Mouse (Mus musculus) heart, postnatal 14 days (tissue): ENCODE measurements at regions not wholly inside any gene's neighbourhood (a gene's known extent, or its start where the extent isn't known, plus 50 kb on each side); places are given as distances from the start of the nearest gene placed in this dataset.
A peak's percentile ranks its signal among the peaks of the same experiment; 100 is the strongest.
"Not testable (repeated sequence)": the region's sequence is repeated elsewhere in the genome, so short reads cannot be mapped to it uniquely, and the experiment has no call there.

Source experiments
- DNase-seq, 2 experiments: peaks; one replicate each; pipeline ENCODE4 v3.0.0; 2021 to 2022
- intact Hi-C: fragments of 180-260 bp; cut with DNase I; formaldehyde crosslinking; loops from one replicate; pipeline ENCODE4 v1.15.1; 2025

DNA sequence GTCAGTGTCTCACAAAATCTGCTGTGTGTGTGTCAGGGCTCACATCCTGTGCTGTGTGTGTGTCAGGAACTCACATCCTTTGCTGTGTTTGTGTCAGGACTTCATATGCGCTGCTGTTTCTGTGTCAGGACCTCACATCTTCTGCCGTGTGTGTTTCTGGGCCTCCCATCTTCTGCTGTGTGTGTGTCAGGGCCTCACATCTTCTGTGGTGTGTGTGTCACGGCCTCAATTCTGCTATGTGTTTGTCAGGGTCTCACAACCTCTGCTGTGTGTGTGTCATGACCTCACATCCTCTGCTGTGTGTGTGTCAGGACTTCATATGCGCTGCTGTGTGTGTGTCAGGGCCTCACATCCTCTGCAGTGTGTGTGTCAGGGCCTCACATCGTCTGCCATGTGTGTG lies 137.5 kb downstream of the Asmt start:
- intact Hi-C loops, DNase-seq: not testable (repeated sequence)

DNA sequence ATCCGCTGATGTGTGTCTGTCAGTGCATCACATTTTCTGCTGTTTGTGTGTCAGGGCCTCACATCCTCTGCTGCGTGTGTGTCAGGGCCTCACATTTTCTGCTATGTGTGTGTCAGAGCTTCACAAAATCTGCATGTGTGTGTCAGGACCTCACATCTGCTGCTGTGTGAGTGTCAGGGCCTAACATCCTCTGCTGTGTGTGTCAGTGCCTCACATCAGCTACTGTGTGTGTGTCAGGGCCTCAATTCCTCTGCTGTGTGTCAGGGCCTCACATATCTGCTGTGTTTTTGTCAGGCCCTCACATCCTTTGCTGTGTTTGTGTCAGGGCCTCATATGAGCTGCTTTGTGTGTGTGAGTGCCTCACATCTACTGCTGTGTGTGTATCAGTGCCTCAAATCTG lies 142.9 kb downstream of the Asmt start:
- intact Hi-C loops, result no loop called here

DNA sequence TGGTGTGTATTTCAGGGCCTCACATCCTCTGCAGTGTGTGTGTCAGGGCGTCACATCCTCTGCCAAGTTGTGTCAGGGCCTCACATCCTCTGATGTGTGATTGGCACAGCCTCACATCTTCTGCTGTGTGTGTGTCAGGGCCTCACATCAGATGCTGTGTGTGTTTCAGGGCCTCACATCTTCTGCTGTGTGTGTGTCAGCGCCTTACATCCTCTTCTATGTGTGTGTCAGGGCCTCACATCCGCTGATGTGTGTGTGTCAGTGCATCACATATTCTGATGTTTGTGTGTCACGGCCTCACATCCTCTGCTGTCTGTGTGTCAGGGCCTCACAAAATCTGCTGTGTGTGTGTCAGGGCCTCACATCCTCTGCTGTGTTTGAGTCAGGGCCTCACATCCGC lies 168.7 kb downstream of the Asmt start:
- intact Hi-C loops, DNase-seq: not testable (repeated sequence)

More for the DNA sequence above, 142.9 kb downstream of the Asmt start:
- DNase-seq, result no peak

DNA sequence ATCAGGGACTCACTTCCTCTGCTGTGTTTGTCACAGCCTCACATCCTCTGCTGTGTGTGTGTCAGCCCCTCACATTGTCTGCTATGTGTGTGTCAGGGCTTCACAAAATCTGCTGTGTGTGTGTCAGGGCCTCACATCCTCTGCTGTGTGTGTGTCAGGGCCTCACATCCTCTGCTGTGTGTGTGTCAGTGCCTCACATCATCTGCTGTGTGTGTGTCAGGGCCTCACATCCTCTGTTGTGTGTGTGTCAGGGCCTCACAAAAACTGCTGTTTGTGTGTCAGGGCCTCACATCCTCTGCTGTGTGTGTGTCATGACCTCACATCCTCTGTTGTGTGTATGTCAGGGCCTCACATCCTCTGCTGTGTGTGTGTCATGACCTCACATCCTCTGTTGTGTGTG lies 169.1 kb downstream of the Asmt start:
- intact Hi-C loops, DNase-seq: not testable (repeated sequence)

DNA sequence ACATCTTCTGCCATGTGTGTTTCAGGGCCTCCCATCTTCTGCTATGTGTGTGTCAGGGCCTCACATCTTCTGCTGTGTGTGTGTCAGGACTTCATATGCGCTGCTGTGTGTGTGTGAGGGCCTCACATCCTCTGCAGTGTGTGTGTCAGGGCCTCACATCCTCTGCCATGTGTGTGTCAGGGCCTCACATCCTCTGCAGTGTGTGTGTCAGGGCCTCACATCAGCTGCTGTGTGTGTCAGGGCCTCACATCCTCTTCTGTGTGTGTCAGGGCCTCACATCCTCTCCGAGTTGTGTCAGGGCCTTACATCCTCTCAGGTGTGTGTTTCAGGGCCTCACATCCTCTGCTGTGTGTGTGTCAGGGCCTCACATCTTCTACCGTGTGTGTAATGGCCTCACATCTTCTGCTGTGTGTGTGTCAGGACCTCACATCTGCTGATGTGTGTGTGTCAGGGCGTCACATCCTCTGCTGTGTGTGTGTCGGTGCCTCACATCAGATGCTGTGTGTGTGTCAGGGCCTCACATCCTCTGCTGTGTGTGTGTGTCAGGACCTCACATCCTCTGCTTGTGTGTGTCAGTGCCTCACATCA lies 170.5 kb downstream of the Asmt start:
- DNase-seq, intact Hi-C loops: not testable (repeated sequence)

DNA sequence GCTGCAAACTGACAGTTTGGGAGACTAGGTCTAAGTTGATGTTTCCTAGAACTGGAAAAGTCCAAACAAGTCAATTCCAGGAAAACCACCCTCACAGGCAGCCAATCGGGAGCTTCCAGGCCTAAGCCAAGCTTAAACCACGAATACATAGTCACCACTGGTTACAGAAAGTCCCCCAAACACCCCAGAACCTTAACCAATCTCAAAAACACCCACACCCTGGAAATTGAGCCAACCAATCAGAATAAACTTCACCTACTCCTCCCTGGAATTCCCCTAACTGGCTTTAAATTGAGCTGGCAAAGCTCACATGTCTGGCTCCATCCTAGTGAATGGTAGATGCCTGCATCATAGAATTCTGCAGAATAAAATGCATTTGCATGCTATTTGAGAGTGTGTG lies 204.2 kb downstream of the Asmt start:
- intact Hi-C loops, DNase-seq: not testable (repeated sequence)

DNA sequence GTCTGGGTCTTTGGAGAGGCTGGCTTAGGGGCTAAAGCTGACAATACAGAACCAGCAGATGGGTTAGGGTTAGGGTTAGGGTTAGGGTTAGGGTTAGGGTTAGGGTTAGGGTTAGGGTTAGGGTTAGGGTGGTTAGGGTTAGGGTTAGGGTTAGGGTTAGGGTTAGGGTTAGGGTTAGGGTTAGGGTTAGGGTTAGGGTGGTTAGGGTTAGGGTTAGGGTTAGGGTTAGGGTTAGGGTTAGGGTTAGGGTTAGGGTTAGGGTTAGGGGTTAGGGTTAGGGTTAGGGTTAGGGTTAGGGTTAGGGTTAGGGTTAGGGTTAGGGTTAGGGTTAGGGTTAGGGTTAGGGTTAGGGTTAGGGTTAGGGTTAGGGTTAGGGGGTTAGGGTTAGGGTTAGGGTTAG lies 208.4 kb downstream of the Asmt start:
- peak in 1 of 2 experiments; percentile 0 for DNase-seq
- intact Hi-C loops, result not testable (repeated sequence)
